Comparison of ENCODE assay signal across 8 mouse cellular contexts in genomic region chr4:133493895-133494294, GRCm38 (mm10). TPM values are rescaled to one million over a fixed set of nuclear protein-coding genes. Genes with fewer than 3 reads are reported as not detected.
A peak's percentile ranks its signal among the peaks of the same experiment; 100 is the strongest.
DNase-seq lines count a peak whose midpoint lies in the region; ATAC-seq and TF ChIP-seq lines count a peak whose summit lies in the region.

No protein-coding gene starts in this region.

- TF ChIP-seq EP300 in heart, adult 2 months (IDR thresholded peaks at IDR 0.05; ENCODE audit: insufficient read depth, low read depth, low read length): no peak
- TF ChIP-seq EP300 in lung, postnatal 0 days (IDR thresholded peaks at IDR 0.05): no peak

- no peak for TF ChIP-seq CTCF in heart, adult 2 months (IDR thresholded peaks at IDR 0.05)
- no peak for TF ChIP-seq CTCF in lung, postnatal 0 days (IDR thresholded peaks at IDR 0.05)

- no peaks in the 10 kb centered on the region for H3K9me3 ChIP-seq in hindbrain, embryonic 14.5 days (ENCODE audit: control insufficient read depth, low read length)
- no peaks in the 10 kb centered on the region for H3K9me3 ChIP-seq in lung, postnatal 0 days (ENCODE audit: low read length)

- ATAC-seq in hindbrain, embryonic 14.5 days (ENCODE audit: low FRiP score): no peak
- peak; percentile 39 for ATAC-seq in lung, postnatal 0 days

- intact Hi-C loops in heart, adult 2 months (cut with DNase I): loop anchor here (1.0 kb wide), 2 partner anchors 15 to 70 kb away; no protein-coding TSS in a partner anchor

- peak overlapping the region; percentile 46 for H3K4me2 ChIP-seq in hindbrain, embryonic 14.5 days (replicated peaks)
- peak overlapping the region; percentile 54 for H3K4me2 ChIP-seq in lung, postnatal 0 days (replicated peaks; ENCODE audit: low read depth, low read length)

- no peaks in the 10 kb centered on the region for H3K79me2 ChIP-seq in heart, adult 2 months (replicated peaks; ENCODE audit: control insufficient read depth, insufficient read depth, low read length)

- H3K4me1 ChIP-seq in heart, adult 2 months (ENCODE audit: control insufficient read depth, insufficient read depth, low read length): peaks cover 14% of the 10 kb centered on the region
- H3K4me1 ChIP-seq in brown adipose tissue, adult 24 weeks (ENCODE audit: control insufficient read depth, insufficient read depth, insufficient read length, low read length): peaks cover 8% of the 10 kb centered on the region; the same call in 1 of the 2 replicates
- peaks cover 19% of the 10 kb centered on the region; the same call in 1 of the 2 replicates for H3K4me1 ChIP-seq in hindbrain, embryonic 14.5 days (replicated peaks; ENCODE audit: control insufficient read depth, insufficient read depth, low read length)
- H3K4me1 ChIP-seq in lung, postnatal 0 days (ENCODE audit: insufficient read depth, low read depth, low read length): peaks cover 23% of the 10 kb centered on the region

- peak overlapping the region; percentile 59 for H3K27ac ChIP-seq in heart, adult 2 months
- peak overlapping the region; percentile 64 for H3K27ac ChIP-seq in brown adipose tissue, adult 24 weeks (replicated peaks; ENCODE audit: low read depth, low read length)
- no peak overlapping the region for H3K27ac ChIP-seq in hindbrain, embryonic 14.5 days
- H3K27ac ChIP-seq in lung, postnatal 0 days (ENCODE audit: low read length): peak overlapping the region; percentile 84

- 8% methylated on average over 11 of the region's 12 CpGs for WGBS in heart, adult 2 months
- 26% methylated on average over 10 of the region's 12 CpGs for WGBS in hindbrain, embryonic 14.5 days
- WGBS in lung, postnatal 0 days: 12% methylated on average over 10 of the region's 12 CpGs

- peak overlapping the region; percentile 50 for H3K4me3 ChIP-seq in heart, adult 2 months
- peak overlapping the region; percentile 58 for H3K4me3 ChIP-seq in brown adipose tissue, adult 24 weeks (ENCODE audit: insufficient read depth, low read depth, low read length)
- H3K4me3 ChIP-seq in hindbrain, embryonic 14.5 days (replicated peaks; ENCODE audit: low read length): peak overlapping the region; percentile 14; the same call in 1 of the 2 replicates
- 0 out of 2 replicates have a peak overlapping the region, but pooled peaks have one; percentile 17 for H3K4me3 ChIP-seq in lung, postnatal 0 days (ENCODE audit: low read depth, low read length)

- no peaks in the 10 kb centered on the region for H3K36me3 ChIP-seq in heart, adult 2 months (ENCODE audit: control insufficient read depth, insufficient read depth, low read length)
- H3K36me3 ChIP-seq in hindbrain, embryonic 14.5 days (replicated peaks; ENCODE audit: control insufficient read depth, insufficient read depth): no peaks in the 10 kb centered on the region
- H3K36me3 ChIP-seq in lung, postnatal 0 days (ENCODE audit: insufficient read depth, low read length): no peaks in the 10 kb centered on the region

- DNase-seq in heart, adult 2 months: peak; percentile 42 to 56
- DNase-seq in heart, adult 9 months (ENCODE audit: low spot score in 2 of 2): no peak
- DNase-seq in hindbrain, embryonic 14.5 days (ENCODE audit: low spot score): no peak
- peak; percentile 59 for DNase-seq in lung, postnatal 0 days (ENCODE audit: low spot score)
- no peak for DNase-seq in frontal cortex, postnatal 25 days (ENCODE audit: low spot score in 2 of 2)
- DNase-seq in gastrocnemius, postnatal 4 days (ENCODE audit: low spot score in 2 of 2): no peak
- DNase-seq in left cerebral cortex, adult 8-10 months (ENCODE audit: low spot score in 2 of 2): no peak

- TF ChIP-seq POLR2A in heart, adult 2 months (IDR thresholded peaks at IDR 0.05; ENCODE audit: insufficient read depth, low read depth, low read length): no peak

- peak overlapping the region; percentile 53 for H3K9ac ChIP-seq in heart, adult 2 months (ENCODE audit: low read depth, low read length)
- H3K9ac ChIP-seq in hindbrain, embryonic 14.5 days: no peak overlapping the region
- H3K9ac ChIP-seq in lung, postnatal 0 days (replicated peaks; ENCODE audit: low read depth): no peak overlapping the region

- H3K27me3 ChIP-seq in heart, adult 2 months (ENCODE audit: control insufficient read depth, insufficient read depth, low read length): peaks cover 1% of the 10 kb centered on the region; the same call in 1 of the 2 replicates
- peaks cover 47% of the 10 kb centered on the region for H3K27me3 ChIP-seq in hindbrain, embryonic 14.5 days (ENCODE audit: control insufficient read depth, insufficient read depth, low read length)
- peaks cover 27% of the 10 kb centered on the region for H3K27me3 ChIP-seq in lung, postnatal 0 days (replicated peaks; ENCODE audit: insufficient read depth, low read length)

RNA-seq across cellular contexts. Expression of gene Trnp1, which starts 4.5 kb away (rescaled TPM):
- total RNA-seq in heart, adult 2 months (2021): 1 to 10 TPM; 2.0 to 2.1 TPM
- 2.3 and 2.4 TPM in 2 replicates for polyA plus RNA-seq in heart, adult 2 months (2012; rRNA removed)
- polyA plus RNA-seq in brown adipose tissue, adult 24 weeks (2012; ENCODE audit: insufficient read depth, insufficient read length, missing spikeins): 1.0 TPM in 1 of 2 replicates, not detected in the other
- polyA plus RNA-seq in hindbrain, embryonic 14.5 days (2014; fragmentation: Nextera tagmentation; extraction: Ambion mirVana): 12.3 and 14.8 TPM in 2 replicates
- 1.1 and 1.4 TPM in 2 replicates for polyA plus RNA-seq in lung, postnatal 0 days (2015; fragmentation: Nextera tagmentation; extraction: Ambion mirVana)
- 1 to 10 TPM; 3.4 to 4.6 TPM for total RNA-seq in gastrocnemius, postnatal 4 days (2021)
- total RNA-seq in left cerebral cortex, adult 8-10 months (2022): 100 to 1,000 TPM; 177 to 204 (median 186) TPM

RNA-seq across cellular contexts. Expression of gene Tent5b, which starts 14.0 kb away (rescaled TPM):
- total RNA-seq in heart, adult 2 months (2021): 1 to 10 TPM; 2.0 to 2.3 TPM
- polyA plus RNA-seq in heart, adult 2 months (2012; rRNA removed): 1.4 and 1.9 TPM in 2 replicates
- 0.44 TPM in 1 of 2 replicates, not detected in the other for polyA plus RNA-seq in brown adipose tissue, adult 24 weeks (2012; ENCODE audit: insufficient read depth, insufficient read length, missing spikeins)
- polyA plus RNA-seq in hindbrain, embryonic 14.5 days (2014; fragmentation: Nextera tagmentation; extraction: Ambion mirVana): 0.09 and 0.16 TPM in 2 replicates
- 11.0 and 19.1 TPM in 2 replicates for polyA plus RNA-seq in lung, postnatal 0 days (2015; fragmentation: Nextera tagmentation; extraction: Ambion mirVana)
- total RNA-seq in gastrocnemius, postnatal 4 days (2021): under 1 TPM; 0.57 to 0.74 TPM
- total RNA-seq in left cerebral cortex, adult 8-10 months (2022): under 1 TPM in 2 of 4 experiments, not detected in 2; 0.14 to 0.26 TPM

RNA-seq across cellular contexts. Expression of gene Kdf1, which starts 24.9 kb away (rescaled TPM):
- total RNA-seq in heart, adult 2 months (2021): not detected
- 0.23 TPM in 1 of 2 replicates, not detected in the other for polyA plus RNA-seq in heart, adult 2 months (2012; rRNA removed)
- not detected in 2 replicates for polyA plus RNA-seq in brown adipose tissue, adult 24 weeks (2012; ENCODE audit: insufficient read depth, insufficient read length, missing spikeins)
- polyA plus RNA-seq in hindbrain, embryonic 14.5 days (2014; fragmentation: Nextera tagmentation; extraction: Ambion mirVana): 0.16 TPM in 1 of 2 replicates, not detected in the other
- polyA plus RNA-seq in lung, postnatal 0 days (2015; fragmentation: Nextera tagmentation; extraction: Ambion mirVana): 24.8 TPM in 2 replicates
- total RNA-seq in gastrocnemius, postnatal 4 days (2021): not detected
- under 1 TPM in 2 of 4 experiments, not detected in 2; 0.35 to 0.62 TPM for total RNA-seq in left cerebral cortex, adult 8-10 months (2022)

RNA-seq across cellular contexts. Expression of gene Nudc, which starts 51.9 kb away (rescaled TPM):
- total RNA-seq in heart, adult 2 months (2021): 10 to 100 TPM; 70.5 to 78.8 TPM
- polyA plus RNA-seq in heart, adult 2 months (2012; rRNA removed): 40.5 and 52.5 TPM in 2 replicates
- polyA plus RNA-seq in brown adipose tissue, adult 24 weeks (2012; ENCODE audit: insufficient read depth, insufficient read length, missing spikeins): 75.2 and 77.0 TPM in 2 replicates
- polyA plus RNA-seq in hindbrain, embryonic 14.5 days (2014; fragmentation: Nextera tagmentation; extraction: Ambion mirVana): 170 and 176 TPM in 2 replicates
- polyA plus RNA-seq in lung, postnatal 0 days (2015; fragmentation: Nextera tagmentation; extraction: Ambion mirVana): 130 and 154 TPM in 2 replicates
- 10 to 100 TPM; 73.7 to 80.7 TPM for total RNA-seq in gastrocnemius, postnatal 4 days (2021)
- total RNA-seq in left cerebral cortex, adult 8-10 months (2022): 100 to 1,000 TPM; 139 to 165 (median 156) TPM

RNA-seq across cellular contexts. Expression of gene Nr0b2, which starts 59.3 kb away (rescaled TPM):
- total RNA-seq in heart, adult 2 months (2021): 10 to 100 TPM; 13.1 to 14.5 TPM
- 28.3 and 45.4 TPM in 2 replicates for polyA plus RNA-seq in heart, adult 2 months (2012; rRNA removed)
- not detected in 2 replicates for polyA plus RNA-seq in brown adipose tissue, adult 24 weeks (2012; ENCODE audit: insufficient read depth, insufficient read length, missing spikeins)
- polyA plus RNA-seq in hindbrain, embryonic 14.5 days (2014; fragmentation: Nextera tagmentation; extraction: Ambion mirVana): not detected in 2 replicates
- 0.37 and 0.39 TPM in 2 replicates for polyA plus RNA-seq in lung, postnatal 0 days (2015; fragmentation: Nextera tagmentation; extraction: Ambion mirVana)
- not detected for total RNA-seq in gastrocnemius, postnatal 4 days (2021)
- total RNA-seq in left cerebral cortex, adult 8-10 months (2022): not detected

Comparison
In these comparisons a context has a peak if more than half of its experiments do, and no peak if none do; other contexts are left out.
1. DNase-seq: peak in heart, adult 2 months (2 of 2) and lung, postnatal 0 days (single experiment); none in heart, adult 9 months (0 of 2), hindbrain, embryonic 14.5 days (single experiment), frontal cortex, postnatal 25 days (0 of 2), gastrocnemius, postnatal 4 days (0 of 2) and left cerebral cortex, adult 8-10 months (0 of 2).
2. RNA of gene Kdf1, which starts 24.9 kb away (polyA plus RNA-seq): 24.8 TPM in lung, postnatal 0 days; 0.23 TPM in heart, adult 2 months, 0.16 TPM in hindbrain, embryonic 14.5 days and not detected in brown adipose tissue, adult 24 weeks; every median in the first group is over 10 times any median in the second.
3. Peak in every context shown above with its lines, with median percentiles within 50 percentile points of each other: H3K4me3 ChIP-seq.